Mouse (Mus musculus): Measurements from ENCODE around the gene Cd4. TPM values are rescaled to one million over a fixed set of nuclear protein-coding genes. Genes with fewer than 3 reads are reported as not detected.

Gene Cd4
- total RNA-seq (2012; rRNA removed), result 0.29 and 0.34 TPM in 2 replicates
- total RNA-seq (2014; rRNA removed), result 0.26 and 0.27 TPM in 2 replicates
- polyA plus RNA-seq (2012; ENCODE audit: insufficient read length, low read depth), result 1.1 and 1.6 TPM in 2 replicates

DNA sequence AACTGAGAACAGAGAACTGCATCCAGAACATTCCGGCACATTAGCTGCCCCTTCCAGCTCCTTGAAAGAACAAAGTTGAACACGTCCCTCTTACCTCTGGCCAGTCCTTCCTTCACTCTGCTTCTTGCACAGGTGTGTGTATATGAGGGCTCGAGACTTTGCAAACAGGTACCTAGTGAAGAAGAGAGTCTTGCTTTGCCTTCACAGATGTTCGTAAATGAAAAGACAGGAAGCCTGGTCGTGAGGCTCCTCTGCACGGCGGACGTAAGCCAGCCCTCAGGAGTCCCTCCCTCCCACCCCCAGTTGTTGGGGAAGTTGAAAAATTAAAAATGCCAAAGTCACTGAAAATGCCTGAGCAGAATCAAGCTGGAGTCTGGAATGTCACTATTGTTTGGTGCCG is at the start of gene Cd4:
Gene Cd4 (minus strand): TSS at position 236 of the 400 bp plus-strand sequence.
- peaks cover 3% of the 10 kb centered on the region for H3K9me3 ChIP-seq (replicated peaks; ENCODE audit: low read length)
- no peak within 1 kb of the TSS for H3K4me3 ChIP-seq (replicated peaks in 1 of 3; ENCODE audit: low read depth in 2 of 3, low read length in 2 of 3, poor library complexity in 1 of 3)
- H3K4me2 ChIP-seq (ENCODE audit: insufficient read depth, low read depth, poor library complexity, severe bottlenecking), result no peak within 1 kb of the TSS
- H3K79me2 ChIP-seq (replicated peaks; ENCODE audit: control insufficient read depth, extremely low read depth, insufficient read depth, poor library complexity, severe bottlenecking), result no peaks in the 10 kb centered on the region
- H3K4me1 ChIP-seq (ENCODE audit: control insufficient read depth in 1 of 2, insufficient read depth in 2 of 2), result peaks cover 2 to 24% of the 10 kb centered on the region in 2 experiments; a peak in 3 of 4 replicates
- no peak within 1 kb of the TSS for H3K27ac ChIP-seq (ENCODE audit: insufficient read depth, low read depth)
- in situ Hi-C loops (cut with MboI; ENCODE audit: low pct_ligation_motif_present, low pct_unique_long_range_greater_than_20kb, low sequenced_read_pairs), result no loop called here
- H3K9ac ChIP-seq (ENCODE audit: insufficient read depth, low read depth), result no peak within 1 kb of the TSS
- H3K27me3 ChIP-seq (replicated peaks), result no peaks in the 10 kb centered on the region
- DNase-seq (ENCODE audit: extremely low read depth), result no peak
- no peaks in the 10 kb centered on the region for H3K36me3 ChIP-seq (replicated peaks in 1 of 2; ENCODE audit: control insufficient read depth in 1 of 2, insufficient read depth in 1 of 2, low read length in 1 of 2)
- TF ChIP-seq UBTF (IDR thresholded peaks at IDR 0.05; ENCODE audit: low read depth, low read length), result no peak
- dilution Hi-C loops (cut with MboI; ENCODE audit: extremely low pct_ligation_motif_present, extremely low pct_unique_long_range_greater_than_20kb, low sequenced_read_pairs), result no loop called here

DNA sequence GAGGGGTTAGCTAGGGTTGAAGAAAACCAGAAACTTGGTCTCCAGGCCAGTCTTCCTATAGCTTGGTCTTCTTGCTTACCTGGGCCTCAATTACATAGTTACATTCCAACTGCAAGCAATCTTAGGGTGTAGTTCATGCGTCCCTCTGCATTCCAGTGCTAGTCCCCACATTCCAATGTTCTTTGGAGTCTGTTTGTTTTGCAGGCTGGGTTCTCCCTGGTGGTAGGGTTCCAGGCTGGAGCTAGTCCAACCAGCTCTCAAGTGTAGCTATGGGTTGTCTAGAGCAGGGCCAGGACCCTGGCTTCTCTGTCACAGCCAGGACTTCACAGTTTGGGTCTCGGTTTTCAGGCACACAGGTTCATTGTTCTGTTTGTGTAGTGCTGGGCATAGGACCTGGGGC is 49.5 kb upstream of the Cd4 start:
- TF ChIP-seq RCOR1 (conservative IDR thresholded peaks at IDR 0.05; ENCODE audit: low read depth, low read length) (no peak), JUN (IDR thresholded peaks at IDR 0.05; ENCODE audit: insufficient read depth, low read depth, low read length) (no peak), EP300 (IDR thresholded peaks at IDR 0.05; ENCODE audit: low read length) (no peak), CHD1 (IDR thresholded peaks at IDR 0.05; ENCODE audit: low read depth, low read length) (no peak), IRF4 (IDR thresholded peaks at IDR 0.05; ENCODE audit: low read depth, low read length) (no peak), ZC3H11A (IDR thresholded peaks at IDR 0.05; ENCODE audit: low read depth, low read length) (no peak), POLR2AphosphoS2 (IDR thresholded peaks at IDR 0.05; ENCODE audit: low read depth, low read length) (no peak)
- in situ Hi-C loops (cut with MboI; ENCODE audit: low pct_ligation_motif_present, low pct_unique_long_range_greater_than_20kb, low sequenced_read_pairs), result loop anchor here (10.0 kb wide), 1 partner anchor 93 kb away; the partner anchor contains the start of gene Gnb3
- Histone ChIP-seq H3K4me1 (ENCODE audit: control insufficient read depth in 1 of 2, insufficient read depth in 2 of 2) (peaks cover 1 to 5% of the 10 kb centered on the region in 2 experiments), H3K9me3 (replicated peaks; ENCODE audit: low read length) (peaks cover 2% of the 10 kb centered on the region), H3K9ac (ENCODE audit: insufficient read depth, low read depth) (no peak overlapping the region), H3K36me3 (replicated peaks in 1 of 2; ENCODE audit: control insufficient read depth in 1 of 2, insufficient read depth in 1 of 2, low read length in 1 of 2) (peaks cover 41 to 68% of the 10 kb centered on the region in 2 experiments), H3K27me3 (replicated peaks) (no peaks in the 10 kb centered on the region), H3K27ac (ENCODE audit: insufficient read depth, low read depth) (no peak overlapping the region), H3K4me2 (ENCODE audit: insufficient read depth, low read depth, poor library complexity, severe bottlenecking) (no peak overlapping the region), H3K79me2 (replicated peaks; ENCODE audit: control insufficient read depth, extremely low read depth, insufficient read depth, poor library complexity, severe bottlenecking) (peaks cover 6% of the 10 kb centered on the region), H3K4me3 (replicated peaks in 1 of 3; ENCODE audit: low read depth in 2 of 3, low read length in 2 of 3, poor library complexity in 1 of 3) (no peak overlapping the region)
- no peak for DNase-seq (ENCODE audit: extremely low read depth)
- dilution Hi-C loops (cut with MboI; ENCODE audit: extremely low pct_ligation_motif_present, extremely low pct_unique_long_range_greater_than_20kb, low sequenced_read_pairs), result no loop called here

- dilution Hi-C loops (cut with MboI; ENCODE audit: extremely low pct_ligation_motif_present, extremely low pct_unique_long_range_greater_than_20kb, low sequenced_read_pairs), result no loop called here
Observed at GRCm38 (mm10) chr6:124936681-124937080, 48.7 kb upstream of the Cd4 start.

More at GRCm38 (mm10) chr6:124936681-124937080, 48.7 kb upstream of the Cd4 start:
- no peak overlapping the region for H3K9ac ChIP-seq (ENCODE audit: insufficient read depth, low read depth)
- H3K36me3 ChIP-seq (replicated peaks in 1 of 2; ENCODE audit: control insufficient read depth in 1 of 2, insufficient read depth in 1 of 2, low read length in 1 of 2), result peaks cover 41 to 71% of the 10 kb centered on the region in 2 experiments
- H3K4me3 ChIP-seq (replicated peaks in 1 of 3; ENCODE audit: low read depth in 2 of 3, low read length in 2 of 3, poor library complexity in 1 of 3), result no peak overlapping the region
- no peaks in the 10 kb centered on the region for H3K27me3 ChIP-seq (replicated peaks)
- peaks cover 2% of the 10 kb centered on the region for H3K9me3 ChIP-seq (replicated peaks; ENCODE audit: low read length)
- in situ Hi-C loops (cut with MboI; ENCODE audit: low pct_ligation_motif_present, low pct_unique_long_range_greater_than_20kb, low sequenced_read_pairs), result loop anchor here (10.0 kb wide), 1 partner anchor 92 kb away; the partner anchor contains the start of gene Gnb3
- peaks cover 5 to 12% of the 10 kb centered on the region in 2 experiments for H3K4me1 ChIP-seq (ENCODE audit: control insufficient read depth in 1 of 2, insufficient read depth in 2 of 2)
- no peak for TF ChIP-seq ZKSCAN1 (IDR thresholded peaks at IDR 0.05; ENCODE audit: borderline replicate concordance, low read depth, low read length)
- no peak for TF ChIP-seq ZMIZ1 (IDR thresholded peaks at IDR 0.05; ENCODE audit: low read depth, low read length)
- no peak for TF ChIP-seq MYC (IDR thresholded peaks at IDR 0.05; ENCODE audit: low read depth, low read length)
- TF ChIP-seq UBTF (IDR thresholded peaks at IDR 0.05; ENCODE audit: low read depth, low read length), result no peak
- TF ChIP-seq MAX (IDR thresholded peaks at IDR 0.05; ENCODE audit: low read length), result no peak
- no peak for TF ChIP-seq RCOR1 (conservative IDR thresholded peaks at IDR 0.05; ENCODE audit: low read depth, low read length)
- no peak for TF ChIP-seq IRF4 (IDR thresholded peaks at IDR 0.05; ENCODE audit: low read depth, low read length)
- TF ChIP-seq CHD2 (IDR thresholded peaks at IDR 0.05; ENCODE audit: low read length), result no peak
- DNase-seq (ENCODE audit: extremely low read depth), result no peak
- H3K27ac ChIP-seq (ENCODE audit: insufficient read depth, low read depth), result no peak overlapping the region
- H3K4me2 ChIP-seq (ENCODE audit: insufficient read depth, low read depth, poor library complexity, severe bottlenecking), result no peak overlapping the region
- peaks cover 14% of the 10 kb centered on the region for H3K79me2 ChIP-seq (replicated peaks; ENCODE audit: control insufficient read depth, extremely low read depth, insufficient read depth, poor library complexity, severe bottlenecking)
